Mouse (Mus musculus) embryo, embryonic 9.5 days (tissue): Measurements from ENCODE around the gene Cacna1e.
A peak's percentile ranks its signal among the peaks of the same experiment; 100 is the strongest.

Experiments used
- DNase-seq: peaks from one replicate; pipeline ENCODE4 v3.0.0-alpha.2; 2017; ENCODE audit errors: extremely low spot score

Gene Cacna1e

DNA sequence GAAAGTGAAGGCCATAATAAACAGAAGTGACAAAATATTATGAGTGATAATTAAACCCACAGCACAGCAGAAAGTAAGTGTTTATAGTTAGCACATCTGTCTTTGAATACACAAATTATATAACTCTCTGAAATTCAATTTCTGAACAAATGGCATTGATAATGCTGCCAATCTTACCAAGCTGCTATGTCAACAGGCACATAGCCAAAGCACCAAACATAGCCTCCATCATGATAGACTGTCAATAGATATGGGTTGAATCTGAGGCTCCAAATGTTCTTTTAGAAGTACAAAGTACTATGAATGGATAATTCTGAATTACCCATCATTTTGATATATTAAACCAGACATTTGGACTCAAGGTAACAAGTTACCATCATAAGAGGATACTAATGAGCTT is 372.6 kb downstream of the Cacna1e start:
- no peak for DNase-seq

DNA sequence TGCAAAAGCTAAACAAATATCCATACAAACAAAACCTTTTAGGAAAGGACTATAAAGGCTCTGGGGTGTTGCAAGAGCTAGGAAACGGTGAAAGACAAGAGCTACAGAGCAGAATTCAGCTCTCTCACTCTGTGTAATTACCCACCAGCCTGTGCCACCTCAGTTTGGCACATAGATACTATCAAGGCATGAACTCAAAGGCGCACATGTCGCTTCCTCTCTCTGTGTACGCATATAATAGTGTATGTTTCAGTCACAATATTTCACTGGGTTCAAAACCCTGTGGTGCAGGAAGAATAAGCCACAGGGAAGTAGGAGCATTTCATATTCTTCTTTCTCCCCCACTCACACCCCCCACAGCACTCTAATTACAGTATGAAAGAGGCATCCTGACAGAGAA is 380.3 kb downstream of the Cacna1e start:
- no peak for DNase-seq

DNA sequence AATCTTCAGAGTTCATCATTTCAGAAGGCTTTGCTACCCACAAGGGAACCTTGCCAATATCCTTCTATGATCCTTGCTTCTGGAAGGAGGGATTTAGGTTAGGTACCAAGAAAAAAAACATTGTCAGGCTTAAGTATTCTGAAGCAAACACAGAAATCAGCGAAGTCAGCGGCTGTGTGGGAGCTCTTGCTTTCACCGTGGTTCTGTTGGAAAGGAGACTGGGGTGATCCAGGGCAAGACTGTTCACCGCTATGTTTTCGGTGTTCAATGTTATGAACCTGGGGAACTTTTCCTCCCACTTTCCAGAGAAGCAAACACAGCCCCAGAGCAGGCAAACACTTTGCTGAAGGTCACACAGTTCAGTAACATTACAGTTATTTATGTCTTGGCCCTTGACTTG is 383.4 kb downstream of the Cacna1e start:
- DNase-seq = no peak

DNA sequence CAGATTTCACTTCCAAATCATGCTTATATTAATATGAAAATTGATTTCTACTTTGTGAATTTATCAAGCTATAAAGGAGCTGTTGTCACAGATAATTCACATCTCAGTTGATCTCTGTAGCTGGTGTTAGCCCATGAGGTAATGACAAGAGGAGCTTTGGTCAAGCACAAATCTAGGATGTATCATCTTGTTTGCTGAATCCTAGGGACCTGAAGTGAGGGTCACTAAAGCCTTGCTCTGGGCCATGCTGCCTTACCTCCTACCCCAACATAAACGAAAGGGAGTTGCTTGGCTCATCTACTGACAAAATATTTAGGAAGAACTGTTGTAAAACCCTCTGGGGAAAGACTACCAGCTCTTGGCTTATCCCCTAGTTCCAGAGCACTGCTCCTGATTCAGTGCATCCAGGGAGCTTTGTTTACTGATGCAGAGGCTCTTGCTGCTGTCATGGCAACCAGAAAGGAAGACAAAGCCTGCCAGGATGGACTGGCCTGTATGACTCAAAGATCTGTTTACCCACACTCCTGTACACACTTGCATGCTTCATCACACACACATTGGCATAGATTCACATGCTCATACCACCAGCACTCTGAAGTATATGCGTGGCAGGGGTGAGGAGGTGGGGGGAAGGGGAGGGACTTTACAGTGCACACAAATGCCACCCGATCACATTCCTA is 384.0 kb downstream of the Cacna1e start:
- peak; percentile 15 for DNase-seq

DNA sequence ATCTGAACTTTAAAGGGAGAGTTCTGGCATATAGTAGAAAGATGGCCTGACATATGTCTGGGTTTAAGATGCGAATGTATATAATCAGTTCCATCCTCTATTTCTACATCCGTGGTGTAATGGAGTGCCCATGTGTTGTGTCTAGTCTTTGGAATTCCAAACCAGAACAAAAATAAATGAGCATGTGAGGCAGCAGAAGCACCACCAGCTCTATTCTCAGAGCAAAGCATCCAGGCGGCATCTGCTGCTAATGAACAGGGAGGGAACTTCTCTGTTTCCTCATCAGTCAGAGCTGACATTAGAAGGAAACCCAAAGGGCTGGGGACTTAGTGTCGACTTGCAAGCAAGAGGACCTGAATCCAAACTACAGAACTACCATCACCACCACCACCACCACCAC is 385.5 kb downstream of the Cacna1e start:
- DNase-seq = no peak

DNA sequence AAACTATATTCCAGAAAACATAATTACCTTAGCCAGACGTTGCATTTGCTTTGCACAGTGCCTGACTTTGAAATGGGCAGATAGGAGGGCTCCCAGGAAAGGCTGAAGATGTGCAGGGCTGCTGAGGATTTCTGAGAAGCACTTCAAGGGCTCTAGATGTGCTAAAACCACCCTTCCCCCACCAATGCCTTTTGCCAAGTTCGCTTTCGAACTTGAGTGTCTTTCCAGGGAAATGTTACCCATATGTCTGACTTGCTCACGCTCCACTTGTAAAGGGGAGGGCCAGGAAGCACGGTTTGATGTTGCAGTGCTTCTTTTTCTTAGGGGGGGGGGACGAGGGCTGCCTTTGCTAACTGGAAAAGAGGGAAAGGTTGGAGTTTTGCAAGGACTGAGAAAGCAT is 393.2 kb downstream of the Cacna1e start:
- no peak for DNase-seq

DNA sequence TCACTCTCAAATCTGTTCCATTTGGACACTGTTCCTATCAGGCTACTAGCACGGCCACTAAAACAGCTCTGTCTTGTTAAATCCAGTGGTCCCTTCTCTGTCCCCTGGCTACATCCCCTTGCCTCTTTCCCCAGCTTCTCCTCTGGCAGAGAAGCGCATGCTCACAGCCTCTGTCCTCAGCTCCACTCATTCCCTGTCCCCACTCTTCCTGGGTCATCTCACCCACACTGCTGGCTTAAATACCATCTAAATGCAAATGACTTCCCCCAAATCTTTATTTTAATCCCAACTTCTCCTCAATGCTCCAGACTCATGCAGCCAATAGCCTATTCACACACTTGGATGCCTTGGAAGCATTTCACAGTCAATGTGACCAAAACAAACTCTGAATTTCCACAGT is 407.6 kb downstream of the Cacna1e start:
- no peak for DNase-seq

DNA sequence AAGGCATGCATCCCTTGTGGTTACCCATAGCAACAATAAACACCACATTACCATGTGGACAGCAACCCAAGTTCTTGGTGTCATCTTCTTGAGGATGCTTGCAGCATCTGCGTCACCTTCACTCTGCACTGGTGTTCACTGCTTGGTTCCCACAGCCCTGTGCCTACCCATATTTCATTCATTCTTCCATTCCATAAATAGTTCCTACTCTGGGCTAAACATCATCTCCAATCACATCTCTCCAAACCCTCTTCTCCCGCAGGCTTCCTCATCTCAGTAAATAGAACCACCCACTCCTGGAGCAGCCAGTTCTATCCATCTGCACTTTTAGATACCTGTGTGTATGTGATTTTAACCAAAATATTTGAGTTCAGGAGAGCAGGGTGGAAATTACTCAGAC is 408.6 kb downstream of the Cacna1e start:
- no peak for DNase-seq

DNA sequence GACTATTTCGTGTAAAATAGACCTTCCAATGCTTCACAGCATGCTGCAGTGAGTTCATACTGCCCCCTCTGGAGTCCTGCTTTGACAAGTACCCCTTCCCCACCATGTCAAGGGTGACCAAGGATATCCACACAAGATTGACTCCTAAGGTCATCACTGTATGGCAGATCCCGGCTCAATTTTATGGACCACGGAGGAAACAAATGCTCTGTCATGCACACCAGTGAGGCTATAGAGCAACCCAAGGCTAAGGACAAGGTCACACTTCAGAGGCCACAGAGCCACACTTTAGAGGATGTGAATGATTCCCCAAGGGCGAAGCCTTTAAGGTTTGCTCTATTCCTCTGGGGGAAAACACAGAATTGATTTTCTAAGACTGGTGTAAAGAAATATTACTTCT is 410.1 kb downstream of the Cacna1e start:
- no peak for DNase-seq

DNA sequence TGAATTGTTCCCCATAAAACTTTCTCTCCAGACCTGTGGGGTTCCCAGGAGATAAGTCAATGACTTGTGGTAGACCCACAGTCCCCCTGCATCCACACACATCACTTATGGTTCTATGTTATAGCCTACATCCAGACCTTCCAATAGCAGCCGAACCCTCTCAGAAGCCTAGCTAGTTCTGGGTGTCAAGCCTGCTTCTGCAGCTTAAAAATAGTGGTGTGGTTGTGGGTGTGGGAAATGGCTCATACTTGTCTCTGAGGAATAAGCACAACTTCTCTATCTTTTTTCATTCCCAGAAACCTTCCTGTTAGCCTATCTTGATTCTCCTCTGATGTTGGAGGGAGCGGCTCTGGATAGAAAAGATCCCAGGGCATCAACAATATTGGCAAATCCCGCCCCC is 417.0 kb downstream of the Cacna1e start:
- no peak for DNase-seq

DNA sequence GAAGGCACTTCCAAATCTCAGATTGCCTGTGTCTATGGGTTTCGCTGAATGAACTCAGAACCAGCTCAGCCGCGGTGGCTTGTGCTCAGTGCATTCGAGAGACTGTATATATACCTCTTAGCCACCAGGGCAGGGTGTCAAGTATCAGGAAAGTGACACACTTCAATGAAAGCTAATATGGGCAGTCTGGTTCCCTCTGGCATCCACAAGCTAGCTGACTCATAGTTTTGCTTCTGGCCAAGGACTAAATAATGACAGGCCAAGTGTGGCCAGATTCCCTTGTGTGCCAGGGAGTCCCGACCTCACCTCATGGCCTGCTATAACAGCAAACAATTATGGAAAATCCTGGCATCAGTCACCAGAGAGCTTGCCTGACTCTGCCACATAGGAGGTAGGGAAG is 422.8 kb downstream of the Cacna1e start:
- DNase-seq = no peak

DNA sequence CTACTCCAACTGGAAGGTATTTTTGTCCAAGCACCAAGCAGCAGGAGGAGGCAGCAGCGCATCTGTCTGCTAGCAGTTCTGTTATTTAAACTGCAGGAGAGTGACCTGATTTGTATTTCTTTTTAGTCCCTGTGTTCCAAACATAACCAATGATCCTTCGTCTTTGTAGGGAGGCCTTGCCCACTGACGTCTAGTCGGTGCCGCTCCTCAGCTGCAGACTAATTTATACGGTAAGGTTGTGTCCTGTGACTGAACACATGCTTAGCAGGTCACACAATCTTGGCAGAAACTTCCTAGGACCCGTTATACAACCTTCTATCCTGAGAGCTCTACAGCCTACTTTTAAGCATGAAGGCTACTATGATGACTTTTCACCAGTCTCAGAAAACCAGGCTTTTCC is 424.2 kb downstream of the Cacna1e start:
- no peak for DNase-seq

DNA sequence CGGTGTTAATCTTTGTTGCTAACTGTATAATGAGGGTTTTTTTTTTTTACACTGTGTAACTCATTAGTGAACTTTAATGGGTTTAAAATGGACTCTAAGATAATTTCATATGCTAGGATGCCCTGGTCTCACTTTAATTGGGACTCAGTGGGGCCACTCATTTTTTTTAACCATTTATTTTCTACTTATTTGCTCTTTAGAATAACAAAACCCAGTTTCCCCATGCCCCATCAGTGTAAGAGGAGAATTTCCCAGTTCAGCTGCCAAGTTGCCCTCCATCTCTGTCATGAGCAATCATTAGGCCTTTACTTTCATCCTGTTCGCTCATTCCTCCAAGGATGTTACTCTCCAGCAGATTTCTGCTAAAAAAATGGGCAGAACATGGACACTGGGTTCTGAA is 425.7 kb downstream of the Cacna1e start:
- DNase-seq = no peak

DNA sequence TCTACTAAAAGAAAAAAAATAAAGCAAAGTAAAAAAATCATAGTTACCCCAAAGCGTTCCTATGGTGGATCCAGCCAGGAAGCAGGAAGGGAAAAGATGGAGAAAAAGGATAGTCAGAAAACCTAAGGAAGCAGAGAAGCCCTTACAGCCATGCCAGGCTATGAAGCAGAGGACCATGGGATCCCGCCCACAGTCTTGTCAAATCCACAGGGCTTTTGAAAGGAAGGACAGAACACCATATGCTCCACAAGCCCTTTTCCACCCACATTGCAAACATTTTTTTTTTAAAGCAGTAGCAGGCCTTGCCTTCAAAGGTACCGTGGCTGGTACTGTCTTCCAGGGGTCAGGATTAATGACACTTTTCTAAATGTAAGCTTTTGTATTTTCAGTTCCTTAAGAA is 433.5 kb downstream of the Cacna1e start:
- DNase-seq = no peak

DNA sequence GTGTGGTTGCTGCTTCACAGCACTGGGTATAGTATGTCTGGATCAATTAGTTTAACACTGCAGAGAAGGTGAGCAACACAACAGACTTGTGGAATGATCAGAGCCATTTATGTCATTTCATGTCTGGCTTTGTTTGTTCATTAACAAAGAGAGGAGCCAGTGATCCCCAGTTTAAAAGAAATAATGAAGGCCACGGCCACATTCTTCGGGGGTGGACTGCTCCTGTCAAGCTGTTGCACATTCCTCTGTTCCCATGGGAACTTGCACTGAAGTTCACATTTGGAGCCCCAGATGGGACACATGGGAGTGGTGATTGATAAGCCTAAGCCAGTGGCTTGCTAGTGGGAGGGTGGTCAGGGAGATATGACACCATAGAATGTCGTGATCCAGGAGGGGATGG is 437.8 kb downstream of the Cacna1e start:
- no peak for DNase-seq

DNA sequence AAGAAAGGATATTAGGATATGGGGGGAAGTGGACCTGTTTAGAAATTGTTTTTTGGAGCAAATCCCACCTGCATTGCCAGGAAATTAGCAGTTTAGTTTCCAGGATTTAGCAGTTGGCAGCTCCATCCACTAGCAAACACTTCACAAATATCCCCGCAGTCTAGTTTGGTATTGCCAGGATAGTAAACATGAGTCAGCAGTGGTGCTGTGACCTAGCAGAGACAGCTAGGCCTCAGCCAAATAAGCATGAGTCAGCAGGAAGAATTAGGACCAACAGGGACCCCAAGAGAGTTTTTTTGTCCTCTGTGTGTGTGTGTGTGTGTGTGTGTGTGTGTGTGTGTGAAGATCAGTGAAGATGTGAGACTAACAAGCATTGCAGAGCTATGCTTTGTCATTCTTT is 450.8 kb downstream of the Cacna1e start:
- DNase-seq = no peak

DNA sequence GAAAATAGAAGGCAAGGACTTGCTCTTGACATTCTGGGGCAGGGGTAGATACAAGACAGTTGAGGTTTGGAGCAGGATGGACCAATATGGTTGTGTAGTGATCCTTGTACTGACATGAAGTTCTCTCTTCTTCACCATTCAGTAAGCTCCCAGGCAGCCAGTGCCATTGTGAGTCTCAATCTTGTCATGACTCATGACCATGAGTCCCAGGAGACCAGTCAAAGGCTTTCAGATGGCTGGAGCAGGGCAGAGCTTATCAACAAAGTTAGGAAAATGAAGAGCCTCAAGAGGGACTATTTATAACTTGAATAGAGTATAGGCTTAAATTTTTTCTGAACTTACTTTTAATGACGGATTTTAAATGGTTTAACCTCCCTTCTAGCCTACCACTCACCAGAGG is 451.2 kb downstream of the Cacna1e start:
- DNase-seq = no peak

DNA sequence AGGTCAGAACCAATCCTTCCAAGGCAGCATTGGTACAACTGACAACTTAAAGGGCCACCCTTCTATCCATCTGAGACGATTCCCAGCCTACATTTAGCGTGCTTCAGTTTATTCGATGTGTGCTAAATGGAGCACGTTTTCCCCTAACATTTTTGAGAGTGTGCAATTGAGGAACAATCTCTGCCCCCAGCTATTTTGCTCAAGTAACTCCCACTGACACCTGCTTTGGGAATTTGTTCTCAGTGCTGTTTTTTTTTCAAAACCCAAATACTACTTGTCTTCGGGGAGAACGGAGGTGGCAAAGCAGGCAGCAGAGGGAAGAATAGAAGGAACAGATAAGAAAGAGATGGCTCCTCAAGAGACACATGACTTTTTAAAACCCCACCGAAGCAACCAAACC is 456.0 kb downstream of the Cacna1e start:
- no peak for DNase-seq

DNA sequence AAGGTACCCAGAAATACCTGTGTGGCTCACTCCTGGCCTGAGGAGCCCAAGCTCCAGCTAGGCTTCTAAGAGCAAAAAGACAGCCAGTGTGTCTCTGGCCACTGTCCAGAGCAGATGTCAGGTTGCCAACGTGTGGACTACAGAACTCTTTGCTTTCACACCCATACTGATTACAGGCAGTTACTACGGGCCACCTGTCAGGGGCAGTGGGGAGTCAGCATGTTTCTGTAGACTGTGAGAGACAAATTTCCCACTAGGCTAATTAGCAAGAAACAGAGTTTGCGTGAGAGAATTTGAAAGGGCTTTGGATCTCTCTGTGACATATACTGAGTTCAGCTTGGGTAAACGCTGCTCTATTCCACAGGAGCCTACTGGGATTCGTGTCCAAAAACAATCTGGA is 466.0 kb downstream of the Cacna1e start:
- no peak for DNase-seq

DNA sequence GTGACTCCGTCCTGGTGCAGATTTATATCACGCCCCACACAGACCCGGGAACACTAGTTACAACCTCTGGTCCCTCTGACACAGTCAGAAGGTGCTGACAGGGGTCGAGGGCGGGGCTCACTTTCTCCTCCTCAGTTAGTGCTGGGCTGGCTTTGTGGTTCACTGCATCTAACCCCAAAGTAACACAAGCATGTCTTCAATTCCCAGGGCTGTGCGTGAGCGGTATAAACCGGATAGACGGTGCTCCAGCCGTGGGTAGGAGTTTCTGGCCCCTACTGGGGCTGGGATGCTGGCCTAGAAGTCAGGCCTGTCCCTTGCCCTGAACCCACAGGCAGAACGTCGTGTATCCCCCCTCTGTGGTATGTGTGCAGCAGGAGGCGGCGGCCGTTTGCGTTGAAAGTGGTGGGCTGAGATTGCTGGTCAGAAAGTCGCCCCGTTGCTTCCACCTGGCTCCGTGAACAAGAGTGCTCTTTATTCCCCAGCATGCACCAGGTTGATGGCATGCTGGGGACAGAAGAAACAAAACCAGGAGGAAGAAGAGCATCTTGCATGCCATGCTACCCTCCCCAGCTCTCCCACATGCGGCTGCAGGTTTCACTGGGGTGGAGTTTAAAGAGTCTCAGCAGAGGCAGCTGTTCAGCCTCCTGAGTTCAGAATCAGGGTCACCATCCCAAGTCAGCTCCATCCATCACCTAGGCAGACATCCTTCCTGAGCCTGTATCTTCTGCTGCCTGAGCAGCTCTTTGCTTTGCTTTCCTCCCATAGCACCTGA is 467.7 kb downstream of the Cacna1e start:
- peak; percentile 33 for DNase-seq

DNA sequence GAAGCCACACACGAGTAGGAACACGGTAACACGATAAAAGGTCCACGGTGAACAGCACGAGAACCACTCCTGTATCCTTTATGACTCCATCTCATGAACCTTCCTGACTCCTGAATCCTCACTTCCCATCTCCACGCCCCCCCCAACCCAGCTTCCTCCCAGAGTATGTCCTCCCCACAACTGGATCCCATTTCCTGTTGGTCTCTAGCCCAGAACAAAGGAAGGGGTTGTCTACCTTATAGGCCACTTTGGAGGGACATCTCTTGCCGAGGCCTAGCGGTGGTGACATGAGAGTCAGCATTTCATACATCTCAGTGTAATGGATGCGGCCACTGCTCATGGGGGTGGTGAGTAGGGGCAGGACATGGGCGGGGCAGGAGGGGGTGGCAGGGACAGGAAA is 468.5 kb downstream of the Cacna1e start:
- DNase-seq = peak; percentile 2

DNA sequence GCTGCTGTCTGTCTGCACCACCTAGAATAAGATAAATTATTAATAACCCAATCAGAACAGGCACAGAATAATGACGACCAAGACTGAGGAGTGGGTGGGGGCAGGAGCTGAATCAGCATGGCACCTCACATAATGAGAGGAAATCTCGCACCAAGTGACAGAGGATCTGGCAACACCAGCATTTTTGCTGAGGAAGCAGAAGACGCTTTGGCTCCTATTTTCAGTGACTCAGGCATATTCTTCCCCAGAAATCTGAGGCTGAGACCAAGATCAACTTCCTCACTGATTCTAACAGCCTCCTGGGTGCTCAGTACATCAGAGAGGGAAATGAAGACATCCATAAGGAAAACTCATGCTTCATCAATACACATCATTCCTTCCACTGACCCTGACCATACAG is 471.2 kb downstream of the Cacna1e start:
- DNase-seq = no peak

DNA sequence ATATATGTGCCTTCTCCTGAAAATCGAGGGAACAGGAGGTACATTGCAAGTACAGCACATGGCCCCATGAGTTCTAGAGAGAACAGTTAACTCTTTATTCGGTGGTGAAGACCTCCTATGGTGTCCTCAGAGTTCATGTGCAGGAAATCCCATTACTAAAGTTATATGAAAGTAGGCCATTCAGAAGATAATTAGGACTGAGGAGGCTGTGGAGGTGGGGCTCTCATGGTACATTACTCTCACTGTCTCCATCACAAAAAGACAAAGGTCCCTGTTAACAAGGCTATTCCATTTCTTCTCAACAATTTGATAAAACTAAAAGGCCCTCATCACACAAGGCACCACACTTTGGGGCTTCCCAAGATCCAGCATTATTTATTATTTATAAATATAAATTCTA is 475.2 kb downstream of the Cacna1e start:
- DNase-seq = no peak

DNA sequence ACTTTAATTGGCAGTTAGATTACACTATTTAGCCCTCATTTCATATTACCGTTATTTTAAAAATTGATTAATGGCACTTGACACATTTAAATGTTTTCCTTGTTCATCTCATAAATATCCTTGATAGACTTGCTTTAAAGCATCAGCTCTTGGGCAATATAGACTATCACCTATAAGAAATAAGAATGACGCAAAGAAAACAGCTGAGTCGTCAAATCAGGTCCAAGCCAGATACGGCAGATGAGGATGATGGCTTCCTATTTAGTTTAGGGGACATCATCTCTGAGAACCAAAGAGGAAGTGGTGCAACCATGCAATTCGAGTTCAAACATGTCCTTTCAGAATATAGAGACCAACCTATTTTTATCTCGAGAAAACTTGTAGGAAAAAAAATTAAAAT is 492.3 kb downstream of the Cacna1e start:
- DNase-seq = no peak
